Comparison of ENCODE assay signal across 9 mouse cellular contexts in the genomic region with DNA sequence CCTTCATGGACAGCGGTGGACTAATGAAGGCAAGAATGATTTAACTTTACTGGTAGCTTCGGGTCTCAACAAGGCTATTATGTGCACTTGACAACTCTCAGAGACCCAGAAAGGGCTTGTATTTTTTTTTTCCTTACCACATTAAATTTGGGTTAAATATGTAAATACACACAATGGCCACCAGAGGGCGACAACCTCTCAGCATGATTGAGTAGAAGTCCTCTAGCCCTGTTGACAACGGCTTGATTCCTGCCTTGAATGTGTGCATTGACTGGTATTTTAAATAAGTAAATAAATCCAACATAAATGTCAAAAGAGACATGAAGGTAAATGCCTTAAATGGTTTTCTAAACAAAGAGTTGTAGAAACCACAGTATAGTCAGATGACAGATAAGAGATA. TPM values are rescaled to one million over a fixed set of nuclear protein-coding genes. Genes with fewer than 3 reads are reported as not detected.
A peak's percentile ranks its signal among the peaks of the same experiment; 100 is the strongest.
DNase-seq lines count a peak whose midpoint lies in the region; ATAC-seq lines count a peak whose summit lies in the region.
"Had no signal": no experiment of that assay in that cellular context is flagged by ENCODE, and none has a peak within 500 bp of the region (broad histone marks: within the 10 kb centered on the region; RNA-seq: fewer than 3 reads in every experiment).

No protein-coding gene starts in this region.

- H3K27ac ChIP-seq in hindbrain, embryonic 10.5 days: no peak overlapping the region
- H3K27ac ChIP-seq in hindbrain, embryonic 16.5 days (ENCODE audit: low read depth, low read length): no peak overlapping the region
- H3K27ac ChIP-seq: limb, embryonic 15.5 days had no signal

- H3K9me3 ChIP-seq in hindbrain, embryonic 10.5 days: no peaks in the 10 kb centered on the region
- no peaks in the 10 kb centered on the region for H3K9me3 ChIP-seq in hindbrain, embryonic 16.5 days (ENCODE audit: control insufficient read depth, low read length)
- H3K9me3 ChIP-seq: limb, embryonic 15.5 days had no signal

- H3K27me3 ChIP-seq in hindbrain, embryonic 10.5 days (ENCODE audit: insufficient read depth, poor library complexity, severe bottlenecking): peaks cover 3% of the 10 kb centered on the region
- H3K27me3 ChIP-seq in hindbrain, embryonic 16.5 days (replicated peaks; ENCODE audit: control insufficient read depth, insufficient read depth, low read length): no peaks in the 10 kb centered on the region
- H3K27me3 ChIP-seq: limb, embryonic 15.5 days had no signal

- no peak overlapping the region for H3K4me3 ChIP-seq in hindbrain, embryonic 10.5 days
- no peak overlapping the region for H3K4me3 ChIP-seq in hindbrain, embryonic 16.5 days (ENCODE audit: low read length)
- H3K4me3 ChIP-seq: limb, embryonic 15.5 days had no signal

- peak; percentile 43 for DNase-seq in hindbrain, embryonic 10.5 days (ENCODE audit: low spot score)
- DNase-seq in urinary bladder, postnatal 25 days (ENCODE audit: low spot score): peak; percentile 56
- no peak for DNase-seq in urinary bladder, postnatal 4 days (ENCODE audit: low spot score in 2 of 2)
- DNase-seq in cerebellum, adult 9-11 months: peak; percentile 30
- peak; percentile 55 for DNase-seq in kidney, postnatal 14 days
- no peak for DNase-seq in Muller cell, postnatal 12 days (ENCODE audit: inconsistent ontology term)

- no peak overlapping the region for H3K9ac ChIP-seq in hindbrain, embryonic 16.5 days (ENCODE audit: low read depth, low read length)
- H3K9ac ChIP-seq: limb, embryonic 15.5 days had no signal

- 18% methylated on average over 4 of the region's 4 CpGs for WGBS in hindbrain, embryonic 10.5 days
- WGBS in hindbrain, embryonic 16.5 days: 3% methylated on average over 4 of the region's 4 CpGs

- no peaks in the 10 kb centered on the region for H3K36me3 ChIP-seq in hindbrain, embryonic 10.5 days
- H3K36me3 ChIP-seq in hindbrain, embryonic 16.5 days (ENCODE audit: control insufficient read depth, insufficient read depth, low read length): no peaks in the 10 kb centered on the region
- H3K36me3 ChIP-seq: limb, embryonic 15.5 days had no signal

- peaks cover 10% of the 10 kb centered on the region for H3K4me1 ChIP-seq in hindbrain, embryonic 10.5 days (replicated peaks)
- H3K4me1 ChIP-seq in hindbrain, embryonic 16.5 days (ENCODE audit: control insufficient read depth, insufficient read depth, low read depth, low read length): no peaks in the 10 kb centered on the region
- H3K4me1 ChIP-seq: limb, embryonic 15.5 days had no signal

- no peak overlapping the region for H3K4me2 ChIP-seq in hindbrain, embryonic 16.5 days (ENCODE audit: low read length)
- H3K4me2 ChIP-seq: limb, embryonic 15.5 days had no signal

- ATAC-seq in hindbrain, embryonic 16.5 days: no peak
- ATAC-seq in megakaryocyte, adult 5-6 weeks (ENCODE audit: poor library complexity, severe bottlenecking): 0 out of 2 replicates have a peak, but pooled peaks have one; percentile 57

RNA-seq across cellular contexts. Expression of gene Tril, which starts 39.5 kb away (rescaled TPM):
- polyA plus RNA-seq in hindbrain, embryonic 10.5 days (2016; fragmentation: Nextera tagmentation; extraction: Ambion mirVana): 30.8 and 32.4 TPM in 2 replicates
- 21.4 and 21.7 TPM in 2 replicates for polyA plus RNA-seq in hindbrain, embryonic 16.5 days (2015; fragmentation: Nextera tagmentation; extraction: Ambion mirVana)
- not detected in 2 replicates for total RNA-seq in megakaryocyte, adult 5-6 weeks (2015)
- not detected in 2 replicates for total RNA-seq in megakaryocyte, adult 5-6 weeks (2017)

Comparison
In these comparisons a context has a peak if more than half of its experiments do, and no peak if none do; other contexts are left out.
1. DNase-seq: peak in hindbrain, embryonic 10.5 days (single experiment), urinary bladder, postnatal 25 days (single experiment), cerebellum, adult 9-11 months (single experiment) and kidney, postnatal 14 days (single experiment); none in urinary bladder, postnatal 4 days (0 of 2) and Muller cell, postnatal 12 days (single experiment).